Mouse (Mus musculus) embryonic fibroblast, embryonic 13.5 days (primary cell): ENCODE results near the gene Kif23. TPM values are rescaled to one million over a fixed set of nuclear protein-coding genes. Genes with fewer than 3 reads are reported as not detected.
A peak's percentile ranks its signal among the peaks of the same experiment; 100 is the strongest.

Source experiments
- H3K27ac ChIP-seq: 2 replicates; pipeline ENCODE4 v1.5.1; 2012; ENCODE audit warnings: low read length, control low read depth, inconsistent platforms; ENCODE audit not compliant: insufficient read depth
- H3K4me1 ChIP-seq: 2 replicates; pipeline ENCODE4 v1.6.1; 2011; ENCODE audit warnings: low read length; ENCODE audit not compliant: control insufficient read depth, insufficient read depth
- H3K4me3 ChIP-seq: 2 replicates; pipeline ENCODE4 v1.5.1; 2011; ENCODE audit warnings: mild to moderate bottlenecking, control low read depth, low read length; ENCODE audit not compliant: insufficient read depth
- CTCF ChIP-seq: IDR thresholded peaks from 2 replicates; pipeline ENCODE4 v1.5.1; 2011; ENCODE audit warnings: mild to moderate bottlenecking, control low read depth, low read length, moderate library complexity, borderline replicate concordance; ENCODE audit not compliant: insufficient read depth
- POLR2A ChIP-seq: IDR thresholded peaks from 2 replicates; pipeline ENCODE4 v1.6.1; 2011; ENCODE audit warnings: low read depth, mild to moderate bottlenecking, control low read depth, low read length, moderate library complexity
- polyA plus RNA-seq: library from polyadenylated mRNA; stranded (reverse); fragments of >200 nt; gene quantifications from 2 replicates; pipeline ENCODE4 v1.2.4, GENCODE M21; 2011; ENCODE audit warnings: low read depth; ENCODE audit not compliant: missing spikeins, insufficient read length

The Kif23 gene
- polyA plus RNA-seq: 54.7 and 91.4 TPM in 2 replicates

GRCm38 (mm10) chr9:61946623-61947401, at the start of gene Kif23:
Gene Kif23 (minus strand): TSS chr9:61946774.
- Histone ChIP-seq H3K4me3 (peak within 1 kb of the TSS; percentile 81), H3K27ac (peak within 1 kb of the TSS; percentile 58), H3K4me1 (no peaks in the 10 kb centered on the region)
- TF ChIP-seq CTCF (no peak), POLR2A (peak; percentile 70)

- Histone ChIP-seq H3K4me3 (no peak overlapping the region), H3K27ac (no peak overlapping the region), H3K4me1 (no peaks in the 10 kb centered on the region)
- TF ChIP-seq POLR2A (no peak), CTCF (no peak)
Measured at GRCm38 (mm10) chr9:61991158-61991557, 44.6 kb upstream of the Kif23 start.

DNA sequence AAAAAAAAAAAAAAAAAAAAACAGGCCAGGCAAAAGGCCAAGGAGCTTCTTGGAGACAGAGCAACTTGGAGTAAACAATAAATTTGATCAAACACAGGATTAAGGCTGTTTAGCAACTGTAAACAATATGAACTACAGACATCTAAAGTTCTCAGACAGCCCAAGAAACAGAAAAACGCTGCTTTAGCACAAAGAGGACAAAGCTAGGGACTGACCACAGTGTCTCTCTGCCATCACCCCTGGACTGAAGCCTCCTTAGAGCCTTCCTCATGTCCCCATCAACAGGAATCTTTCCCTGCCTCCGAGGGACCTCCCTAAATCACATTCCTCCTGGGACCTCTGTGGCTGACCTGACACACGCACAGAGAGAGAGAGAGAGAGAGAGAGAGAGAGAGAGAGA, 44.2 kb upstream of the Kif23 start:
- TF ChIP-seq CTCF: no peak
- no peak for TF ChIP-seq POLR2A
- Histone ChIP-seq H3K4me3 (no peak overlapping the region), H3K27ac (no peak overlapping the region), H3K4me1 (no peaks in the 10 kb centered on the region)

DNA sequence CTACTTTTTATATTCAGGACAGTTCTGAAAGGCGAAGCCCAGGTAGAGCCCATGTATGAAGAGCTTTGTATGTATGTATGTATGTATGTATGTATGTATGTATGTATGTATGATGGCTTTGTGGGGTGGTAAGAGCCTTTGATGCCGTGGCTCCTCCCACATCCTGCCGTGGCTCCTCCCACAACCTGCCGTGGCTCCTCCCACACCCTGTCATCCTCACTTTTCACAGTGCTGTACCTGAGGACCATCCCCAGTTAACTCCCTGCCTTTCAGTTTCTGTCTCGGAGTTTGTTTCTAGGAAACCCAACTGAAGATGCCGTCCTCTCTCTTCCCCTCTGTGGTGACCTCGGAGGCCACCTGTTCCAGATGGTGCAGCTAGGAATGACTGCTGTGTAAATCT, 39.5 kb upstream of the Kif23 start:
- H3K4me1 ChIP-seq: no peaks in the 10 kb centered on the region
- H3K4me3 ChIP-seq: no peak overlapping the region
- no peak for TF ChIP-seq CTCF
- no peak for TF ChIP-seq POLR2A

GRCm38 (mm10) chr9:61985183-61985863, 38.7 kb upstream of the Kif23 start:
- Histone ChIP-seq H3K4me3 (no peak overlapping the region), H3K4me1 (no peaks in the 10 kb centered on the region), H3K27ac (no peak overlapping the region)
- TF ChIP-seq POLR2A (no peak), CTCF (peak; percentile 57; the same call in 1 of the 2 replicates)

More for the DNA sequence above, 39.5 kb upstream of the Kif23 start:
- no peak overlapping the region for H3K27ac ChIP-seq

- TF ChIP-seq POLR2A: no peak
- TF ChIP-seq CTCF: no peak
- no peak overlapping the region for H3K4me3 ChIP-seq
- no peak overlapping the region for H3K27ac ChIP-seq
- H3K4me1 ChIP-seq: no peaks in the 10 kb centered on the region
Measured at GRCm38 (mm10) chr9:61982940-61983620, 36.5 kb upstream of the Kif23 start.

- no peak overlapping the region for H3K27ac ChIP-seq
- H3K4me3 ChIP-seq: no peak overlapping the region
- TF ChIP-seq CTCF: no peak
- TF ChIP-seq POLR2A: no peak
- no peaks in the 10 kb centered on the region for H3K4me1 ChIP-seq
Measured at GRCm38 (mm10) chr9:61981876-61982275, 35.3 kb upstream of the Kif23 start.

DNA sequence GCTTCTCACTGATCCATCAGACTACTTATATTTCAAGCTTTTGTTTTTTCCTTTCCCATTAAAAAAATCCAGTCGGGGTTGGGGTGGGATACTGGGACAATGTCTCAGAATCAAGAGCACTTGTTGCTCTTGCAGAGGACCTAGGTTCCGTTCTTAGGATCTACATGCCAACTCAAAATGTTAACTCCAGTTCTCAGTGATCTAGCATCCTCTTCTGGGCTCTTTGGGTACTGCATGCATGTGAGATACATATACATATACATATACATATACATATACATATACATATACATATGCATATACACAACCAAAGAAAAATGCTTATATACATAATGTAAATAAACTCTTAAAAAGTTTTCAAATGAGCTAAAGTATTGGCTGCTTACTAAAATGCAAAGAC, 33.4 kb upstream of the Kif23 start:
- H3K4me3 ChIP-seq: no peak overlapping the region
- H3K4me1 ChIP-seq: no peaks in the 10 kb centered on the region
- no peak overlapping the region for H3K27ac ChIP-seq
- TF ChIP-seq CTCF (no peak), POLR2A (no peak)

GRCm38 (mm10) chr9:61977258-61977945, 30.8 kb upstream of the Kif23 start:
- no peak overlapping the region for H3K4me3 ChIP-seq
- no peak overlapping the region for H3K27ac ChIP-seq
- H3K4me1 ChIP-seq: no peaks in the 10 kb centered on the region
- no peak for TF ChIP-seq POLR2A
- no peak for TF ChIP-seq CTCF
